Mouse (Mus musculus): ENCODE results near the gene Olfr935. TPM values are rescaled to one million over a fixed set of nuclear protein-coding genes. Genes with fewer than 3 reads are reported as not detected.
A peak's percentile ranks its signal among the peaks of the same experiment; 100 is the strongest.

Gene Olfr935
- not detected in 2 replicates for polyA plus RNA-seq (2014; fragmentation: Nextera tagmentation; extraction: Ambion mirVana)

- ATAC-seq (ENCODE audit: insufficient read depth, low FRiP score, low TSS enrichment) = no peak
- H3K9me3 ChIP-seq (ENCODE audit: control insufficient read depth, low read length) = no peaks in the 10 kb centered on the region
- H3K4me1 ChIP-seq (ENCODE audit: control insufficient read depth, insufficient read depth, low read length) = no peaks in the 10 kb centered on the region
- H3K9ac ChIP-seq (ENCODE audit: low read length) = no peak within 1 kb of the TSS
- H3K4me3 ChIP-seq (ENCODE audit: low read depth, low read length) = no peak within 1 kb of the TSS
- WGBS = 86% methylated on average over 2 of the region's 2 CpGs
- no peak within 1 kb of the TSS for H3K27ac ChIP-seq (ENCODE audit: low read depth, low read length)
- DNase-seq (ENCODE audit: low spot score) = no peak
- no peaks in the 10 kb centered on the region for H3K27me3 ChIP-seq (ENCODE audit: control insufficient read depth, insufficient read depth, low read length)
- H3K4me2 ChIP-seq (ENCODE audit: low read depth) = no peak within 1 kb of the TSS
- no peaks in the 10 kb centered on the region for H3K36me3 ChIP-seq (ENCODE audit: control insufficient read depth, insufficient read depth, low read length)
Measured at GRCm38 (mm10) chr9:38999583-38999982, at the start of gene Olfr935. Olfr935 (minus strand) TSS chr9:38999683.

GRCm38 (mm10) chr9:39023277-39023676 lies 23.8 kb upstream of the Olfr935 start, which contains the start of gene Olfr146:
Olfr146 (minus strand) TSS chr9:39023377.
- H3K27me3 ChIP-seq (ENCODE audit: control insufficient read depth, insufficient read depth, low read length) = no peaks in the 10 kb centered on the region
- ATAC-seq (ENCODE audit: insufficient read depth, low FRiP score, low TSS enrichment) = no peak
- DNase-seq (ENCODE audit: low spot score) = no peak
- H3K4me2 ChIP-seq (ENCODE audit: low read depth) = no peak within 1 kb of the TSS
- 89% methylated on average over 1 of the region's 1 CpGs for WGBS
- H3K4me3 ChIP-seq (ENCODE audit: low read depth, low read length) = no peak within 1 kb of the TSS
- H3K9me3 ChIP-seq (ENCODE audit: control insufficient read depth, low read length) = no peaks in the 10 kb centered on the region
- no peak within 1 kb of the TSS for H3K9ac ChIP-seq (ENCODE audit: low read length)
- no peaks in the 10 kb centered on the region for H3K36me3 ChIP-seq (ENCODE audit: control insufficient read depth, insufficient read depth, low read length)
- H3K4me1 ChIP-seq (ENCODE audit: control insufficient read depth, insufficient read depth, low read length) = no peaks in the 10 kb centered on the region
- H3K27ac ChIP-seq (ENCODE audit: low read depth, low read length) = no peak within 1 kb of the TSS

- Histone ChIP-seq H3K4me3 (ENCODE audit: low read depth, low read length) (no peak within 1 kb of the TSS), H3K9ac (ENCODE audit: low read length) (no peak within 1 kb of the TSS), H3K9me3 (ENCODE audit: control insufficient read depth, low read length) (no peaks in the 10 kb centered on the region), H3K36me3 (ENCODE audit: control insufficient read depth, insufficient read depth, low read length) (no peaks in the 10 kb centered on the region), H3K27ac (ENCODE audit: low read depth, low read length) (no peak within 1 kb of the TSS), H3K27me3 (ENCODE audit: control insufficient read depth, insufficient read depth, low read length) (no peaks in the 10 kb centered on the region), H3K4me2 (ENCODE audit: low read depth) (no peak within 1 kb of the TSS), H3K4me1 (ENCODE audit: control insufficient read depth, insufficient read depth, low read length) (no peaks in the 10 kb centered on the region)
- no peak for ATAC-seq (ENCODE audit: insufficient read depth, low FRiP score, low TSS enrichment)
- DNase-seq (ENCODE audit: low spot score) = no peak
- 96% methylated on average over 2 of the region's 2 CpGs for WGBS
Measured at GRCm38 (mm10) chr9:38988215-38988614, 11.3 kb downstream of the Olfr935 start, which contains the start of gene Olfr934. Olfr934 (minus strand) TSS chr9:38988315.

- no peak within 1 kb of the TSS for H3K4me2 ChIP-seq (ENCODE audit: low read depth)
- DNase-seq (ENCODE audit: low spot score) (no peak), ATAC-seq (ENCODE audit: insufficient read depth, low FRiP score, low TSS enrichment) (no peak)
- no peak within 1 kb of the TSS for H3K4me3 ChIP-seq (ENCODE audit: low read depth, low read length)
- H3K36me3 ChIP-seq (ENCODE audit: control insufficient read depth, insufficient read depth, low read length) = no peaks in the 10 kb centered on the region
- no peak within 1 kb of the TSS for H3K9ac ChIP-seq (ENCODE audit: low read length)
- 84% methylated on average over 4 of the region's 4 CpGs for WGBS
- no peaks in the 10 kb centered on the region for H3K4me1 ChIP-seq (ENCODE audit: control insufficient read depth, insufficient read depth, low read length)
- no peaks in the 10 kb centered on the region for H3K27me3 ChIP-seq (ENCODE audit: control insufficient read depth, insufficient read depth, low read length)
- H3K9me3 ChIP-seq (ENCODE audit: control insufficient read depth, low read length) = no peaks in the 10 kb centered on the region
- H3K27ac ChIP-seq (ENCODE audit: low read depth, low read length) = no peak within 1 kb of the TSS
Measured at GRCm38 (mm10) chr9:38972013-38972412, 27.5 kb downstream of the Olfr935 start, which contains the start of gene Olfr933. Olfr933 (plus strand) TSS chr9:38972313.

DNA sequence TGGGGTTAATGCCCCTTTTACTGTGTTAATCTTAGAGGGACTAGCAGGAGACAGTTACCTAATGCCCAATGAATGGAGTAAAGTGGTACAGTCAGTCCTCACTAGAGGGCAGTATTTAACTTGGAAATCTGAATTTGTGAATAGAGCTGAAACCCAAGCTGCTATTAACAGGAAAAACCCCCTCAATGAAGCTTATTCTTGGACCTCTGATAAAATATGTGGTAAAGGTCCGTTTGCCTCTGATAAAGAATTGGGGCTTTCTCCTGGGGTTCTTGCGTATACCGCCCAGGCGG lies 45.4 kb downstream of the Olfr935 start:
- DNase-seq (ENCODE audit: low spot score) = no peak
- no peak overlapping the region for H3K4me2 ChIP-seq (ENCODE audit: low read depth)
- no peaks in the 10 kb centered on the region for H3K27me3 ChIP-seq (ENCODE audit: control insufficient read depth, insufficient read depth, low read length)
- H3K36me3 ChIP-seq (ENCODE audit: control insufficient read depth, insufficient read depth, low read length) = no peaks in the 10 kb centered on the region
- H3K4me1 ChIP-seq (ENCODE audit: control insufficient read depth, insufficient read depth, low read length) = no peaks in the 10 kb centered on the region
- WGBS = 86% methylated on average over 4 of the region's 4 CpGs
- H3K9ac ChIP-seq (ENCODE audit: low read length) = no peak overlapping the region
- no peak overlapping the region for H3K27ac ChIP-seq (ENCODE audit: low read depth, low read length)
- H3K9me3 ChIP-seq (ENCODE audit: control insufficient read depth, low read length) = no peaks in the 10 kb centered on the region
- H3K4me3 ChIP-seq (ENCODE audit: low read depth, low read length) = no peak overlapping the region
- ATAC-seq (ENCODE audit: insufficient read depth, low FRiP score, low TSS enrichment) = no peak

DNA sequence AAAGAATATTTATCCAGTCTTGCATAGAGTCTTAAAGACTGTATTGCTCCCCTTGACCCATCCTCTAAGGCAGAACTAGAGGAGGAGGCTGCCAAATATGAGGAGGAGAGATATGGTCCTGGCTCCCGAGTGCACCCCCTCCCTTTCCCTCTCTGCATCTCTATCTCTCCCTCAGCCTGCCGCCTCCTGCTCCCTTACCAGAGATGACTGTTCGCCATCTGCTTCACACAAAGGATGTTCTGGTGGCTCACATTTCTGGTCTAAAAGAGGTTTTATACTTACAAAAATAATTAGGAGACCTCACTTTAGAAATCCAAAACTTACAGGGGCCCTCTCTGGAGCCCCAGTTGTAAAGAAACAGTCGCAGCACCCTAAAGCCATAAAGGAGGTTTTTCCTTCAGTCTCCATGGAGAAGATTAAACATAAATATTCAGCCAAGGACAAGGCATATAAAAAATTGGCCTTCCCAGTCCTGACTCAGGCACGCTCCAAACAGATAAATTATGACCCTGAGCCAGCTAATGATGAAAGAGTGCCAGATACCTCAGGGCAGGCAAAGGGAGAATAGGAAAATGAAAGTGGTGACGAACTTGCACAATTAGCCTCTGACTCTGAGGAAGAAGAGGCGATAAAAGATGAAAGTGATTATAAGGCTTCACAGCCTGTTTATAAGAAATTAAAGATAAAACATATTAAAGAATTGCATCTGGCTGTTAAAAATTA lies 45.9 kb downstream of the Olfr935 start:
- H3K4me3 ChIP-seq (ENCODE audit: low read depth, low read length) = no peak overlapping the region
- H3K27me3 ChIP-seq (ENCODE audit: control insufficient read depth, insufficient read depth, low read length) = no peaks in the 10 kb centered on the region
- 0 out of 2 replicates have a peak, but pooled peaks have one; percentile 35 for ATAC-seq (ENCODE audit: insufficient read depth, low FRiP score, low TSS enrichment)
- H3K36me3 ChIP-seq (ENCODE audit: control insufficient read depth, insufficient read depth, low read length) = no peaks in the 10 kb centered on the region
- H3K9ac ChIP-seq (ENCODE audit: low read length) = no peak overlapping the region
- H3K9me3 ChIP-seq (ENCODE audit: control insufficient read depth, low read length) = no peaks in the 10 kb centered on the region
- 61% methylated on average over 7 of the region's 7 CpGs for WGBS
- no peak overlapping the region for H3K4me2 ChIP-seq (ENCODE audit: low read depth)
- H3K27ac ChIP-seq (ENCODE audit: low read depth, low read length) = no peak overlapping the region
- H3K4me1 ChIP-seq (ENCODE audit: control insufficient read depth, insufficient read depth, low read length) = no peaks in the 10 kb centered on the region
- no peak for DNase-seq (ENCODE audit: low spot score)

Small RNA genes within 50 kb of the gene (microRNA-seq; reads per million reads assigned to microRNA genes)
- not detected for gene Gm25529

Other genes with a start within 250 kb of the Olfr935 start
- gene Olfr920, start 247.4 kb downstream of the Olfr935 start, polyA plus RNA-seq (2014; fragmentation: Nextera tagmentation; extraction: Ambion mirVana) = not detected in 2 replicates
- gene Olfr921, start 226.6 kb downstream of the Olfr935 start, polyA plus RNA-seq (2014; fragmentation: Nextera tagmentation; extraction: Ambion mirVana) = not detected in 2 replicates
- not detected in 2 replicates for gene Olfr922, start 185.1 kb downstream of the Olfr935 start, polyA plus RNA-seq (2014; fragmentation: Nextera tagmentation; extraction: Ambion mirVana)
- not detected in 2 replicates for gene Olfr923, start 173.1 kb downstream of the Olfr935 start, polyA plus RNA-seq (2014; fragmentation: Nextera tagmentation; extraction: Ambion mirVana)
- gene Olfr924, start 155.2 kb downstream of the Olfr935 start, polyA plus RNA-seq (2014; fragmentation: Nextera tagmentation; extraction: Ambion mirVana) = not detected in 2 replicates
- gene Olfr26, start 144.6 kb downstream of the Olfr935 start, polyA plus RNA-seq (2014; fragmentation: Nextera tagmentation; extraction: Ambion mirVana) = not detected in 2 replicates
- not detected in 2 replicates for gene Olfr926, start 122.6 kb downstream of the Olfr935 start, polyA plus RNA-seq (2014; fragmentation: Nextera tagmentation; extraction: Ambion mirVana)
- not detected in 2 replicates for gene Olfr930, start 69.9 kb downstream of the Olfr935 start, polyA plus RNA-seq (2014; fragmentation: Nextera tagmentation; extraction: Ambion mirVana)
- gene Olfr933, start 27.4 kb downstream of the Olfr935 start, polyA plus RNA-seq (2014; fragmentation: Nextera tagmentation; extraction: Ambion mirVana) = not detected in 2 replicates
- gene Olfr934, start 11.4 kb downstream of the Olfr935 start, polyA plus RNA-seq (2014; fragmentation: Nextera tagmentation; extraction: Ambion mirVana) = not detected in 2 replicates
- gene Olfr146, start 23.7 kb upstream of the Olfr935 start, polyA plus RNA-seq (2014; fragmentation: Nextera tagmentation; extraction: Ambion mirVana) = not detected in 2 replicates
- not detected in 2 replicates for gene Olfr937, start 65.3 kb upstream of the Olfr935 start, polyA plus RNA-seq (2014; fragmentation: Nextera tagmentation; extraction: Ambion mirVana)
- not detected in 2 replicates for gene Olfr938, start 79.2 kb upstream of the Olfr935 start, polyA plus RNA-seq (2014; fragmentation: Nextera tagmentation; extraction: Ambion mirVana)
- gene Olfr27, start 128.4 kb upstream of the Olfr935 start, polyA plus RNA-seq (2014; fragmentation: Nextera tagmentation; extraction: Ambion mirVana) = not detected in 2 replicates
- not detected in 2 replicates for gene Olfr943, start 166.6 kb upstream of the Olfr935 start, polyA plus RNA-seq (2014; fragmentation: Nextera tagmentation; extraction: Ambion mirVana)
- gene Olfr944, start 202.2 kb upstream of the Olfr935 start, polyA plus RNA-seq (2014; fragmentation: Nextera tagmentation; extraction: Ambion mirVana) = not detected in 2 replicates